Mouse (Mus musculus) spleen, postnatal 4 days (tissue): Measurements from ENCODE around the gene Dab2ip.

ENCODE experiments used
- DNase-seq, 2 experiments: peaks; one replicate each; pipeline ENCODE4 v3.0.0; 2022; ENCODE audit warnings: low spot score in 2 of 2

The Dab2ip gene

GRCm38 (mm10) chr2:35622261-35623103, 64.4 kb downstream of the Dab2ip start:
- no peak for DNase-seq

GRCm38 (mm10) chr2:35623104-35623377, 65.0 kb downstream of the Dab2ip start:
- no peak for DNase-seq

- no peak for DNase-seq
These were observed 65.5 kb downstream of the Dab2ip start for GRCm38 (mm10) chr2:35623431-35624148.

- DNase-seq = no peak
These were observed 66.4 kb downstream of the Dab2ip start for GRCm38 (mm10) chr2:35624380-35625006.

- no peak for DNase-seq
These were observed 66.9 kb downstream of the Dab2ip start for GRCm38 (mm10) chr2:35625007-35625380.

- no peak for DNase-seq
These were observed 67.5 kb downstream of the Dab2ip start for GRCm38 (mm10) chr2:35625526-35625925.

GRCm38 (mm10) chr2:35626181-35626727, 68.2 kb downstream of the Dab2ip start:
- DNase-seq = no peak

GRCm38 (mm10) chr2:35627298-35627898, 69.3 kb downstream of the Dab2ip start:
- DNase-seq = no peak

- no peak for DNase-seq
These were observed 70.0 kb downstream of the Dab2ip start for GRCm38 (mm10) chr2:35628052-35628451.

- DNase-seq = no peak
These were observed 70.6 kb downstream of the Dab2ip start for GRCm38 (mm10) chr2:35628656-35629055.

GRCm38 (mm10) chr2:35629126-35629525, 71.1 kb downstream of the Dab2ip start:
- no peak for DNase-seq

GRCm38 (mm10) chr2:35633392-35633791, 75.3 kb downstream of the Dab2ip start:
- DNase-seq = no peak

GRCm38 (mm10) chr2:35634963-35635362, 76.9 kb downstream of the Dab2ip start:
- no peak for DNase-seq

- no peak for DNase-seq
These were observed 77.5 kb downstream of the Dab2ip start for GRCm38 (mm10) chr2:35635541-35635940.

- no peak for DNase-seq
These were observed 79.9 kb downstream of the Dab2ip start for GRCm38 (mm10) chr2:35637880-35638535.

GRCm38 (mm10) chr2:35639799-35640198, 81.7 kb downstream of the Dab2ip start:
- DNase-seq = no peak

GRCm38 (mm10) chr2:35640576-35640975, 82.5 kb downstream of the Dab2ip start:
- no peak for DNase-seq

GRCm38 (mm10) chr2:35642224-35642623, 84.2 kb downstream of the Dab2ip start:
- DNase-seq = no peak

GRCm38 (mm10) chr2:35646553-35646952, 88.5 kb downstream of the Dab2ip start:
- DNase-seq = no peak

- DNase-seq = peak; percentile 75 to 91
These were observed 91.6 kb downstream of the Dab2ip start for GRCm38 (mm10) chr2:35649708-35650107.

GRCm38 (mm10) chr2:35651297-35651731, 93.2 kb downstream of the Dab2ip start:
- peak in 1 of 2 experiments; percentile 25 for DNase-seq
